In genomic region chr5:106461913-106462312, GRCm38 (mm10) we compare ENCODE assay signal across 8 mouse cellular contexts. TPM values are rescaled to one million over a fixed set of nuclear protein-coding genes. Genes with fewer than 3 reads are reported as not detected.
DNase-seq lines count a peak whose midpoint lies in the region; ATAC-seq and TF ChIP-seq lines count a peak whose summit lies in the region.

No protein-coding gene starts in this region.

- peaks cover 63% of the 10 kb centered on the region for H3K4me1 ChIP-seq in hindbrain, embryonic 10.5 days (replicated peaks)
- H3K4me1 ChIP-seq in hindbrain, embryonic 13.5 days (replicated peaks): peaks cover 25% of the 10 kb centered on the region
- H3K4me1 ChIP-seq in MEL (ENCODE audit: control insufficient read depth in 1 of 2, insufficient read depth in 2 of 2, low read length in 2 of 2): no peaks in the 10 kb centered on the region

- peaks cover 100% of the 10 kb centered on the region for H3K27me3 ChIP-seq in hindbrain, embryonic 10.5 days (ENCODE audit: insufficient read depth, poor library complexity, severe bottlenecking)
- H3K27me3 ChIP-seq in hindbrain, embryonic 13.5 days: peaks cover 98% of the 10 kb centered on the region
- H3K27me3 ChIP-seq in MEL (ENCODE audit: control insufficient read depth in 1 of 2, insufficient read depth in 2 of 2, low read length in 2 of 2): no peaks in the 10 kb centered on the region

- TF ChIP-seq CTCF in MEL (IDR thresholded peaks at IDR 0.05 in 2 of 3, conservative IDR thresholded peaks at IDR 0.05 in 1 of 3; ENCODE audit: control insufficient read depth in 1 of 3, insufficient read depth in 1 of 3, low read depth in 2 of 3, low read length in 3 of 3, poor library complexity in 1 of 3, severe bottlenecking in 1 of 3): peak; percentile 38 to 69 (median 59); a peak in 5 of 6 replicates

- no peak for TF ChIP-seq POLR2A in MEL (IDR thresholded peaks at IDR 0.05; ENCODE audit: control insufficient read depth in 1 of 2, insufficient read depth in 1 of 2, low read depth in 1 of 2, low read length in 2 of 2, poor library complexity in 1 of 2)

- no peaks in the 10 kb centered on the region for H3K36me3 ChIP-seq in hindbrain, embryonic 10.5 days
- no peaks in the 10 kb centered on the region for H3K36me3 ChIP-seq in hindbrain, embryonic 13.5 days
- no peaks in the 10 kb centered on the region for H3K36me3 ChIP-seq in MEL (ENCODE audit: control insufficient read depth in 1 of 2, insufficient read depth in 2 of 2, low read length in 2 of 2)

- no peak for TF ChIP-seq EP300 in MEL (IDR thresholded peaks at IDR 0.05; ENCODE audit: low read depth in 1 of 2, low read length in 2 of 2)

- no peak overlapping the region for H3K9ac ChIP-seq in hindbrain, embryonic 13.5 days
- no peak overlapping the region for H3K9ac ChIP-seq in MEL (ENCODE audit: control insufficient read depth, low read depth, low read length, poor library complexity, severe bottlenecking)

- 0% methylated on average over 4 of the region's 4 CpGs for WGBS in hindbrain, embryonic 10.5 days
- WGBS in hindbrain, embryonic 13.5 days: 0% methylated on average over 4 of the region's 4 CpGs

- no peak overlapping the region for H3K27ac ChIP-seq in hindbrain, embryonic 10.5 days
- no peak overlapping the region for H3K27ac ChIP-seq in hindbrain, embryonic 13.5 days
- no peak overlapping the region for H3K27ac ChIP-seq in MEL (ENCODE audit: control insufficient read depth, low read depth, low read length)

- H3K4me3 ChIP-seq in hindbrain, embryonic 10.5 days: no peak overlapping the region
- no peak overlapping the region for H3K4me3 ChIP-seq in hindbrain, embryonic 13.5 days
- H3K4me3 ChIP-seq in MEL (ENCODE audit: control insufficient read depth in 1 of 2, insufficient read depth in 1 of 2, low read depth in 2 of 2, low read length in 2 of 2): no peak overlapping the region

- ATAC-seq in hindbrain, embryonic 13.5 days (ENCODE audit: low FRiP score): no peak
- ATAC-seq in megakaryocyte progenitor cell, adult 5-6 weeks (replicated peaks; ENCODE audit: poor library complexity): peak; percentile 61

- peak; percentile 50 for TF ChIP-seq RAD21 in MEL (IDR thresholded peaks at IDR 0.05; ENCODE audit: low read depth, low read length)

- DNase-seq in hindbrain, embryonic 10.5 days (ENCODE audit: low spot score): peak; percentile 67
- DNase-seq in 3T3-L1 (ENCODE audit: low read depth, low spot score) (peak; percentile 63), MEL (ENCODE audit: low read depth, low spot score) (peak; percentile 21)
- peak; percentile 81 for DNase-seq in embryo, embryonic 10.5 days (ENCODE audit: low spot score)
- DNase-seq in gastrocnemius, postnatal 4 days (ENCODE audit: low spot score in 2 of 2): no peak
- DNase-seq in heart, adult 9 months (ENCODE audit: low spot score in 2 of 2): no peak

- H3K4me2 ChIP-seq in hindbrain, embryonic 13.5 days: no peak overlapping the region

- H3K9me3 ChIP-seq in hindbrain, embryonic 10.5 days: no peaks in the 10 kb centered on the region
- H3K9me3 ChIP-seq in hindbrain, embryonic 13.5 days: no peaks in the 10 kb centered on the region
- no peaks in the 10 kb centered on the region for H3K9me3 ChIP-seq in MEL (replicated peaks; ENCODE audit: insufficient read depth, low read length)

- no peaks in the 10 kb centered on the region for H3K79me2 ChIP-seq in MEL (ENCODE audit: control insufficient read depth, insufficient read depth, low read length, poor library complexity)

TF ChIP-seq in MEL, 35 proteins besides CTCF, POLR2A, EP300 and RAD21:
- no peak for TF ChIP-seq MYC (IDR thresholded peaks at IDR 0.05; ENCODE audit: low read depth, low read length)
- no peak for TF ChIP-seq ZNF384 (IDR thresholded peaks at IDR 0.05; ENCODE audit: low read depth, low read length)
- TF ChIP-seq ZC3H11A (IDR thresholded peaks at IDR 0.05; ENCODE audit: low read depth, low read length): peak; percentile 56
- no peak for TF ChIP-seq JUND (IDR thresholded peaks at IDR 0.05; ENCODE audit: low read depth, low read length)
- peak; percentile 70 for TF ChIP-seq SMC3 (IDR thresholded peaks at IDR 0.05; ENCODE audit: low read depth, low read length)
- TF ChIP-seq NELFE (IDR thresholded peaks at IDR 0.05; ENCODE audit: low read depth, low read length): no peak

RNA-seq across cellular contexts. Expression of gene Barhl2, which starts 3.9 kb away (rescaled TPM):
- polyA plus RNA-seq in hindbrain, embryonic 10.5 days (2016; fragmentation: Nextera tagmentation; extraction: Ambion mirVana): 1.1 and 1.4 TPM in 2 replicates
- 1.6 and 1.9 TPM in 2 replicates for polyA plus RNA-seq in hindbrain, embryonic 13.5 days (2015; fragmentation: Nextera tagmentation; extraction: Ambion mirVana)
- not detected in 2 replicates for total RNA-seq in MEL (2012; rRNA removed)
- not detected for polyA plus RNA-seq in MEL (2012; ENCODE audit: insufficient read depth in 1 of 2, insufficient read length in 2 of 2, low read depth in 1 of 2, low replicate concordance in 2 of 2, missing spikeins in 1 of 2)
- not detected in 2 replicates for total RNA-seq in megakaryocyte progenitor cell, adult 5-6 weeks (2015)
- not detected in 2 replicates for total RNA-seq in megakaryocyte progenitor cell, adult 5-6 weeks (2017)
- total RNA-seq in gastrocnemius, postnatal 4 days (2021): not detected

Comparison
In these comparisons a context has a peak if more than half of its experiments do, and no peak if none do; other contexts are left out.
1. DNase-seq: peak in hindbrain, embryonic 10.5 days (single experiment), 3T3-L1 (single experiment), MEL (single experiment) and embryo, embryonic 10.5 days (single experiment); none in gastrocnemius, postnatal 4 days (0 of 2) and heart, adult 9 months (0 of 2).